Mouse (Mus musculus): ENCODE results near the gene Gdf11.

- TF ChIP-seq CTCF (IDR thresholded peaks at IDR 0.05; ENCODE audit: low read depth, low read length) (no peak), POLR2A (IDR thresholded peaks at IDR 0.05; ENCODE audit: insufficient read depth, low read length) (no peak)
These were observed at the start of gene Gdf11 for GRCm38 (mm10) chr10:128891296-128892094.

Data from ES-Bruce4 (cell line).